Mouse (Mus musculus): Measurements from ENCODE around the gene Tceal5. TPM values are rescaled to one million over a fixed set of nuclear protein-coding genes. Genes with fewer than 3 reads are reported as not detected.
"Not testable (repeated sequence)": the region's sequence is repeated elsewhere in the genome, so short reads cannot be mapped to it uniquely, and the experiment has no call there.

The Tceal5 gene
- 3.9 and 5.3 TPM in 2 replicates for polyA plus RNA-seq (2016; fragmentation: Nextera tagmentation; extraction: Ambion mirVana)

DNA sequence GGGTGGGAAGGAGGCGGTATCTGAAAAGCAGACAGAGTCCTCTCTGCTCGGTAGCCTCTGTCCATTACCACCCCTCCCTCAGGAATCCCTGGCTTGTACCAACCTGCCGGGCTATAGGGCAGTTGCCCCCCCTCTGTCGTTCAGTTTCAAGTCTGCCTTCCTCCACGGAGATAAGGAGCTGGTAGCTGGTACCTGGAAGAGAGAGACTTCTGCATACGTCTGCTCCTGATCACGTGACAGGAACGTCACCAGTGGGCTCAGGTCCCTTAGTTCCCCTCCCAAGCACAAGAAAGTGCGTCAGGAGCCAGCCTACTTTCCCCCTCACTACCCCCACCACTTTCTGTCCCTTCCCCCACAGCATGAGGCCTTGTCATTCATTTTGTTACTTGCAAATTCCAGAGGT, at the start of gene Tceal5:
TSS of gene Tceal5 (minus strand) at position 213 of the 403 bp plus-strand sequence.
- Histone ChIP-seq H3K4me3 (peak within 1 kb of the TSS; percentile 55), H3K36me3 (replicated peaks) (no peaks in the 10 kb centered on the region), H3K27ac (no peak within 1 kb of the TSS), H3K27me3 (ENCODE audit: poor library complexity, severe bottlenecking) (peaks cover 53% of the 10 kb centered on the region), H3K9me3 (no peaks in the 10 kb centered on the region), H3K4me1 (peaks cover 15% of the 10 kb centered on the region)
- peak; percentile 38 for DNase-seq (ENCODE audit: extremely low spot score, low spot score)
- WGBS = 18% methylated on average over 9 of the region's 9 CpGs

- Histone ChIP-seq H3K4me1 (no peaks in the 10 kb centered on the region), H3K27ac (no peak overlapping the region), H3K27me3 (ENCODE audit: poor library complexity, severe bottlenecking) (peaks cover 38% of the 10 kb centered on the region), H3K9me3 (no peaks in the 10 kb centered on the region), H3K4me3 (no peak overlapping the region), H3K36me3 (replicated peaks) (peaks cover 11% of the 10 kb centered on the region)
- DNase-seq (ENCODE audit: extremely low spot score, low spot score) = no peak
- WGBS = 66% methylated on average over 6 of the region's 6 CpGs
Measured at GRCm38 (mm10) chrX:136252023-136252729, 48.5 kb upstream of the Tceal5 start.

DNA sequence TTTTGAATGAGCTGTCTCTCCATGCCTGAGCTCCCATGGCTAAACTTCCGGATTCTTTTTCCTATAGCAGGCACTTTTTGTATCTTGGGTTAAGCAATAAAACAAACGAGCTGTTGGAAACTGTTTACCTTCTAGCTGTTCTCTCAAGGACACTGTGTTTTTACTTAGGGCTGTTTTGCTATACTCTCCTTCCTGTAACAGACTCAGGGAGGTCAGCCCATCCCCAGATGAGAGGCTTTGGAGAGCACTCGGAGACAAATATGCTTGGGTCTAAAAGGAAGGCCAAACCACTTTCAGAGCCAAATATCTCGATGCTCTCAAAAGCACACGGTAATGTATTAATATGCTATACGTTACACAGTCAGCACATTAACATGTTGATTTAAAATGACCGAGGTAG, 46.0 kb upstream of the Tceal5 start:
- 85% methylated on average over 7 of the region's 7 CpGs for WGBS
- peaks cover 7% of the 10 kb centered on the region for H3K4me1 ChIP-seq

DNA sequence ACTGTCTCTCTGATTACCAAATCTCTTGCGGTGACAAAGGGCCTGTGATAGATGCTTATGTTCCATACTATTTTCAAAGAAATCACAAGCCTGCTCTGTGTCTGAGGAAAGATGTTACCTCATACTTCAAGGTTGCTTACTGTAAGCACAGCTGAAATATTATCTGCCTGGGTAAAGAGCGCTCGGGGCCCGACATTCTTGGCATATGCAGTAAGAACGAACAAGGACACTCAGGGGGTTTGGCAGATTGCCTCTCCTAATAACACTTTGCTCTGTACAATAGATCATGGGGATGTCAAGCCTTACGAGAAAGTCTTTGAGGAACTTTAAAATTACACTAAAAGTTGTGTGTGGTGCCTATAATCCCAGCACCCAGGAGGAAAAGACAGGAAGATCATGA, 45.1 kb upstream of the Tceal5 start:
- Histone ChIP-seq H3K4me3 (no peak overlapping the region), H3K27ac (no peak overlapping the region), H3K4me1 (peaks cover 7% of the 10 kb centered on the region), H3K9me3 (no peaks in the 10 kb centered on the region), H3K36me3 (replicated peaks) (peaks cover 16% of the 10 kb centered on the region), H3K27me3 (ENCODE audit: poor library complexity, severe bottlenecking) (peaks cover 53% of the 10 kb centered on the region)
- 90% methylated on average over 6 of the region's 6 CpGs for WGBS
- no peak for DNase-seq (ENCODE audit: extremely low spot score, low spot score)

More for the DNA sequence above, 46.0 kb upstream of the Tceal5 start:
- H3K36me3 ChIP-seq (replicated peaks) = peaks cover 16% of the 10 kb centered on the region
- no peak for DNase-seq (ENCODE audit: extremely low spot score, low spot score)
- no peaks in the 10 kb centered on the region for H3K9me3 ChIP-seq
- peaks cover 51% of the 10 kb centered on the region for H3K27me3 ChIP-seq (ENCODE audit: poor library complexity, severe bottlenecking)
- no peak overlapping the region for H3K27ac ChIP-seq
- no peak overlapping the region for H3K4me3 ChIP-seq

DNA sequence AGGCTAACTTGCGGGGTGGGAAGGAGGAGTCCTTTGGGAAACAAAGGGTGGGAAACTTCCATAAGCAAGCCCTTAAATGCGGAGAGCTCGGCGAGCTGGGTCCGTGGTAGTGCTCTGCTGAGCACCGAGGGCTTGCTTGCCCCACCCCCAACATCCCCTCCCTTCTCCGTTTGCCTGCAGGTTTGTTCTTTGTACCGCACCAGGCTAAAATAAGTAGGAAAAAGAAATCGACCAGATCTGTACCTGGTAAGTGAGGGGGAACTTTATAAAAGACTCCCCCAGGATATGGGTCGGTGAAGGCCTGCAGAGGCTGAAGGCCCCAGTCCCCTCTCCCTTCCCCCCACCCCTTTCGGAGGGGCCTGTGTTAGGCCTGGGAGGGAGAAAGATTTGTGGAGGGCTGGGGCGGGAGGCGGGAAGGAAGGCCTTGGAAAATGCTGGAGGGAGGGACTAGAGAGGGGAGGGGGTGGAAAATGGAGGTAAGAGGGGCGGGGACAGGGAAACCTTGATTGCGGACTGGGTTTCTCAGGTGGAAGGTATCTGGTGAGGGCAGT, 41.9 kb upstream of the Tceal5 start:
- WGBS = 18% methylated on average over 15 of the region's 15 CpGs
- peaks cover 7% of the 10 kb centered on the region for H3K4me1 ChIP-seq
- H3K27me3 ChIP-seq (ENCODE audit: poor library complexity, severe bottlenecking) = peaks cover 46% of the 10 kb centered on the region
- DNase-seq (ENCODE audit: extremely low spot score, low spot score) = peak; percentile 23
- H3K27ac ChIP-seq = peak overlapping the region; percentile 89
- no peaks in the 10 kb centered on the region for H3K9me3 ChIP-seq
- H3K4me3 ChIP-seq = peak overlapping the region; percentile 62
- H3K36me3 ChIP-seq (replicated peaks) = peaks cover 16% of the 10 kb centered on the region

- peaks cover 7% of the 10 kb centered on the region for H3K4me1 ChIP-seq
- WGBS = 25% methylated on average over 20 of the region's 20 CpGs
- peak within 1 kb of the TSS; percentile 62 for H3K4me3 ChIP-seq
- no peaks in the 10 kb centered on the region for H3K9me3 ChIP-seq
- H3K27me3 ChIP-seq (ENCODE audit: poor library complexity, severe bottlenecking) = peaks cover 37% of the 10 kb centered on the region
- peaks cover 16% of the 10 kb centered on the region for H3K36me3 ChIP-seq (replicated peaks)
- peak; percentile 72 for DNase-seq (ENCODE audit: extremely low spot score, low spot score)
- H3K27ac ChIP-seq = peak within 1 kb of the TSS; percentile 89
Measured at GRCm38 (mm10) chrX:136244574-136245229, 41.0 kb upstream of the Tceal5 start, which contains the start of gene Tceal9. Gene Tceal9, plus strand, starts transcription at chrX:136245079.

- no peaks in the 10 kb centered on the region for H3K9me3 ChIP-seq
- 92% methylated on average over 2 of the region's 2 CpGs for WGBS
- peaks cover 7% of the 10 kb centered on the region for H3K4me1 ChIP-seq
- no peak overlapping the region for H3K27ac ChIP-seq
- peaks cover 31% of the 10 kb centered on the region for H3K27me3 ChIP-seq (ENCODE audit: poor library complexity, severe bottlenecking)
- H3K36me3 ChIP-seq (replicated peaks) = peaks cover 15% of the 10 kb centered on the region
- no peak overlapping the region for H3K4me3 ChIP-seq
- no peak for DNase-seq (ENCODE audit: extremely low spot score, low spot score)
Measured at GRCm38 (mm10) chrX:136243181-136243580, 39.5 kb upstream of the Tceal5 start.

- H3K27ac ChIP-seq = no peak overlapping the region
- no peaks in the 10 kb centered on the region for H3K4me1 ChIP-seq
- H3K4me3 ChIP-seq = no peak overlapping the region
- peaks cover 22% of the 10 kb centered on the region for H3K27me3 ChIP-seq (ENCODE audit: poor library complexity, severe bottlenecking)
- no peak for DNase-seq (ENCODE audit: extremely low spot score, low spot score)
- no peaks in the 10 kb centered on the region for H3K36me3 ChIP-seq (replicated peaks)
- H3K9me3 ChIP-seq = no peaks in the 10 kb centered on the region
- WGBS = 57% methylated on average over 3 of the region's 3 CpGs
Measured at GRCm38 (mm10) chrX:136238118-136238517, 34.4 kb upstream of the Tceal5 start.

- Histone ChIP-seq H3K27me3 (ENCODE audit: poor library complexity, severe bottlenecking) (peaks cover 45% of the 10 kb centered on the region), H3K4me1 (no peaks in the 10 kb centered on the region), H3K36me3 (replicated peaks) (no peaks in the 10 kb centered on the region), H3K9me3 (no peaks in the 10 kb centered on the region), H3K27ac (no peak overlapping the region), H3K4me3 (no peak overlapping the region)
- no peak for DNase-seq (ENCODE audit: extremely low spot score, low spot score)
- WGBS = 86% methylated on average over 5 of the region's 5 CpGs
Measured at GRCm38 (mm10) chrX:136227768-136228167, 24.1 kb upstream of the Tceal5 start.

DNA sequence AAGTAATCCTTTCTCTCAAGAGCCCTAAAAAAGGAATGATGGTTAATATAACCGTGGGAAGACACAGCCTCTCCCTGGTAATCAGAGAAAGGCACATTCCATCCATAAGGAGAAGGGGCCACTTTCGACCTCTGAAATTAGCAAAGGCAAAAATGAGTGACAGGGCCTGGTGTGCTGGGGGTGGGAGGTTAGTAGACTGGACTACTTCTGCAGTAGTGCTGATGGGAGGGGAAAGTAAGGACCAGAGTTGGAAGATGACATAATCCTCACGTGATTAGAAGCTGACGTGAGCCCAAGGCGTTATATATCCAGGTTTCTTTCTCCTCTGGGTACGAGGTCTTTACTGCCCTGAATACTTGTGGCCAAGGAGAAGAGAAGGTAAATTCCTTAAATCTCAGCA, 20.0 kb upstream of the Tceal5 start:
- Histone ChIP-seq H3K27me3 (ENCODE audit: poor library complexity, severe bottlenecking) (peaks cover 42% of the 10 kb centered on the region), H3K36me3 (replicated peaks) (no peaks in the 10 kb centered on the region), H3K4me1 (no peaks in the 10 kb centered on the region), H3K9me3 (no peaks in the 10 kb centered on the region), H3K27ac (no peak overlapping the region), H3K4me3 (no peak overlapping the region)
- DNase-seq (ENCODE audit: extremely low spot score, low spot score) = no peak
- WGBS = 75% methylated on average over 6 of the region's 6 CpGs

GRCm38 (mm10) chrX:136216303-136216702, 12.6 kb upstream of the Tceal5 start:
- H3K36me3 ChIP-seq (replicated peaks) = peaks cover 9% of the 10 kb centered on the region; the same call in 1 of the 2 replicates
- no peak for DNase-seq (ENCODE audit: extremely low spot score, low spot score)
- WGBS = 82% methylated on average over 1 of the region's 1 CpGs
- H3K4me3 ChIP-seq = no peak overlapping the region
- H3K27me3 ChIP-seq (ENCODE audit: poor library complexity, severe bottlenecking) = peaks cover 17% of the 10 kb centered on the region
- no peaks in the 10 kb centered on the region for H3K9me3 ChIP-seq
- no peak overlapping the region for H3K27ac ChIP-seq
- H3K4me1 ChIP-seq = peaks cover 5% of the 10 kb centered on the region

DNA sequence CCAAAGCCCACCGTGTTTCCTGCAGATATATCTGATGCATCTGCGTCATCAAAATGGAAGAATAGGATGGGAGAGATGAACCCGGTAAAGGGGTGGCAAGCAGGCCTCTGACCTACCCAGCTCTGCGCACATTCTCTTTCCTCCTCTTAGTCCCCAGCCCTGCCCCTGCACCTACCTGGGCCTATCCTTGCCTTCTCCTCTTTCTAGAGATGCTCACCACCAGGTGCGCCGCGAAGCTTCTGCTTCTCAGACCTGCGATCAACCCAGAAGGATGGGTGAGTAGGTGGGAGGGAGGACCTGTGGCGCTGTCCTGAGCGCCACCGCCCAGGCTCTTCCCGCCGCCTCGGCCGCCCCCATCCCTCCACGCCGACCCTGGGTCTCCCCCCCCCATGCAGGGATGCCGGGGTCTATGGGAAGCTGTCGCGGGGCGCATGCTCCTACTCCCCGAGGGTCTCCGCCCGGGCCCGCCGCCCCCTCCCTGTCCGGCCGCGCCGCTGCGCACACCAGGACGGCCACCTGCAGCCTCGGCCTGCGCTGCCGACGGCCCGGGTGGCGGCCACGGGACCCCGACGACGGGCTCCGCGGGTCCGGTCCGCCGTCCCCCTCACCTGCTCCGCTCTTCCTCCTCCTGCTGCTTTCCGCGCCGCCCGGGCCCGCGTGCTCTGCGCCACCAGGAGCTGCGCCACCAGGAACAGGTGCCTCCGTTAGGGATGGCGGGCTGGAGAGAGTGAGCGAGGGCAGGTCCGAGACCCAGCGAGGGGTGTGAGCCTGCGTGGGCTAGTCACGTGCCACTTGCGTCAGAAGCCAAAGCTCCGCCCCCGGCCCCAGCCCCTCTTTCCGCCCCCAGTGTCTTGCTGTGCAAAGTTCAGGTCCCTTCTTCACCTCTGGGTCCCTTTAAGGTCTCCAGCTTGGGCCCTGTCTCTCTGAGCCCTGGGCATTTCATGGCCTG, 11.3 kb upstream of the Tceal5 start, which contains the start of the genes Tceal7 and Bex1:
TSS of gene Tceal7 (plus strand) at position 51 of the 949 bp plus-strand sequence.
TSS of gene Bex1 (minus strand) at position 785 of the 949 bp plus-strand sequence.
- Histone ChIP-seq H3K27me3 (ENCODE audit: poor library complexity, severe bottlenecking) (peaks cover 17% of the 10 kb centered on the region), H3K4me3 (peak within 1 kb of the TSS; percentile 56), H3K27ac (peak within 1 kb of the TSS; percentile 79)
- H3K36me3 ChIP-seq (replicated peaks); H3K4me1 ChIP-seq; H3K9me3 ChIP-seq: not testable (repeated sequence)
- WGBS = 25% methylated on average over 13 of the region's 67 CpGs
- DNase-seq (ENCODE audit: extremely low spot score, low spot score) = peak; percentile 14
